Mouse (Mus musculus): Measurements from ENCODE around the gene Copa.
A peak's percentile ranks its signal among the peaks of the same experiment; 100 is the strongest.

Copa gene

GRCm38 (mm10) chr1:172082101-172082898 lies at the start of gene Copa, which contains the start of gene Ncstn:
Gene Copa, plus strand, starts transcription at chr1:172082529.
Gene Ncstn, minus strand, starts transcription at chr1:172082795.
- DNase-seq (ENCODE audit: low spot score), result peak; percentile 88

- no peak for DNase-seq (ENCODE audit: low spot score)
Measured at GRCm38 (mm10) chr1:172046410-172046809, 35.9 kb upstream of the Copa start.

- peak; percentile 60 for DNase-seq (ENCODE audit: low spot score)
Measured at GRCm38 (mm10) chr1:172046938-172047337, 35.4 kb upstream of the Copa start.

GRCm38 (mm10) chr1:172048241-172048734 lies 34.0 kb upstream of the Copa start:
- DNase-seq (ENCODE audit: low spot score), result no peak

GRCm38 (mm10) chr1:172049131-172049782 lies 33.1 kb upstream of the Copa start:
- DNase-seq (ENCODE audit: low spot score), result no peak

GRCm38 (mm10) chr1:172052766-172053279 lies 29.5 kb upstream of the Copa start:
- DNase-seq (ENCODE audit: low spot score), result no peak

GRCm38 (mm10) chr1:172053541-172054440 lies 28.5 kb upstream of the Copa start:
- DNase-seq (ENCODE audit: low spot score), result no peak

- no peak for DNase-seq (ENCODE audit: low spot score)
Measured at GRCm38 (mm10) chr1:172056251-172056650, 26.1 kb upstream of the Copa start.

GRCm38 (mm10) chr1:172057491-172057921 lies 24.8 kb upstream of the Copa start, which contains the start of gene Nhlh1:
Gene Nhlh1, minus strand, starts transcription at chr1:172057573.
- DNase-seq (ENCODE audit: low spot score), result no peak

GRCm38 (mm10) chr1:172058321-172058720 lies 24.0 kb upstream of the Copa start:
- DNase-seq (ENCODE audit: low spot score), result no peak

GRCm38 (mm10) chr1:172058874-172059273 lies 23.5 kb upstream of the Copa start:
- DNase-seq (ENCODE audit: low spot score), result no peak

GRCm38 (mm10) chr1:172060659-172061058 lies 21.7 kb upstream of the Copa start:
- no peak for DNase-seq (ENCODE audit: low spot score)

GRCm38 (mm10) chr1:172061217-172061616 lies 21.1 kb upstream of the Copa start:
- DNase-seq (ENCODE audit: low spot score), result no peak

GRCm38 (mm10) chr1:172062101-172062500 lies 20.2 kb upstream of the Copa start:
- DNase-seq (ENCODE audit: low spot score), result no peak

GRCm38 (mm10) chr1:172063291-172064023 lies 18.9 kb upstream of the Copa start:
- no peak for DNase-seq (ENCODE audit: low spot score)

- no peak for DNase-seq (ENCODE audit: low spot score)
Measured at GRCm38 (mm10) chr1:172064613-172065141, 17.7 kb upstream of the Copa start.

GRCm38 (mm10) chr1:172070227-172070626 lies 12.1 kb upstream of the Copa start:
- DNase-seq (ENCODE audit: low spot score), result no peak

GRCm38 (mm10) chr1:172071556-172071955 lies 10.8 kb upstream of the Copa start:
- DNase-seq (ENCODE audit: low spot score), result no peak

- DNase-seq (ENCODE audit: low spot score), result no peak
Measured at GRCm38 (mm10) chr1:172072604-172073003, 9.7 kb upstream of the Copa start.

GRCm38 (mm10) chr1:172077981-172078380 lies 4.3 kb upstream of the Copa start:
- DNase-seq (ENCODE audit: low spot score), result no peak
